Mouse (Mus musculus): ENCODE data around the gene Ssu72. TPM values are rescaled to one million over a fixed set of nuclear protein-coding genes. Genes with fewer than 3 reads are reported as not detected.
A peak's percentile ranks its signal among the peaks of the same experiment; 100 is the strongest.

Ssu72 gene
- polyA plus RNA-seq, 1 experiment = 140 TPM

- no peak overlapping the region for H3K4me3 ChIP-seq (ENCODE audit: low read depth, low read length)
- 91% methylated on average over 12 of the region's 12 CpGs for WGBS
- peaks cover 31% of the 10 kb centered on the region for H3K36me3 ChIP-seq (ENCODE audit: control insufficient read depth, insufficient read depth, low read length)
- H3K27ac ChIP-seq (ENCODE audit: insufficient read depth, low read depth, low read length) = no peak overlapping the region
- no peaks in the 10 kb centered on the region for H3K27me3 ChIP-seq (ENCODE audit: control insufficient read depth, insufficient read depth, low read length)
- H3K4me1 ChIP-seq (ENCODE audit: control insufficient read depth, insufficient read depth, insufficient read length, low read length) = peaks cover 4% of the 10 kb centered on the region
- TF ChIP-seq CTCF (IDR thresholded peaks at IDR 0.05; ENCODE audit: extremely low read depth, insufficient read length, insufficient replicate concordance, low read depth, low read length) (no peak), POLR2A (IDR thresholded peaks at IDR 0.05; ENCODE audit: low read depth, low read length) (no peak)
These were observed 52.4 kb downstream of the Ssu72 start for GRCm38 (mm10) chr4:155757011-155757410.

- WGBS = under 1% methylated on average over 10 of the region's 10 CpGs
- H3K4me1 ChIP-seq (ENCODE audit: control insufficient read depth, insufficient read depth, insufficient read length, low read length) = peaks cover 4% of the 10 kb centered on the region
These were observed 55.4 kb downstream of the Ssu72 start for GRCm38 (mm10) chr4:155759862-155760612.

GRCm38 (mm10) chr4:155760613-155761355 is 56.2 kb downstream of the Ssu72 start, which contains the start of gene Atad3a:
Atad3a (minus strand) TSS chr4:155761093.
- H3K4me1 ChIP-seq (ENCODE audit: control insufficient read depth, insufficient read depth, insufficient read length, low read length) = peaks cover 4% of the 10 kb centered on the region
- TF ChIP-seq POLR2A (IDR thresholded peaks at IDR 0.05; ENCODE audit: low read depth, low read length) = peak; percentile 45
- TF ChIP-seq CTCF (IDR thresholded peaks at IDR 0.05; ENCODE audit: extremely low read depth, insufficient read length, insufficient replicate concordance, low read depth, low read length) = no peak
- H3K27ac ChIP-seq (ENCODE audit: insufficient read depth, low read depth, low read length) = peak within 1 kb of the TSS; percentile 37
- WGBS = 2% methylated on average over 68 of the region's 68 CpGs
- H3K27me3 ChIP-seq (ENCODE audit: control insufficient read depth, insufficient read depth, low read length) = no peaks in the 10 kb centered on the region
- H3K4me3 ChIP-seq (ENCODE audit: low read depth, low read length) = peak within 1 kb of the TSS; percentile 74
- H3K36me3 ChIP-seq (ENCODE audit: control insufficient read depth, insufficient read depth, low read length) = peaks cover 6% of the 10 kb centered on the region

More at GRCm38 (mm10) chr4:155759862-155760612, 55.4 kb downstream of the Ssu72 start:
- peak overlapping the region; percentile 37 for H3K27ac ChIP-seq (ENCODE audit: insufficient read depth, low read depth, low read length)
- no peak for TF ChIP-seq CTCF (IDR thresholded peaks at IDR 0.05; ENCODE audit: extremely low read depth, insufficient read length, insufficient replicate concordance, low read depth, low read length)
- no peaks in the 10 kb centered on the region for H3K27me3 ChIP-seq (ENCODE audit: control insufficient read depth, insufficient read depth, low read length)
- H3K36me3 ChIP-seq (ENCODE audit: control insufficient read depth, insufficient read depth, low read length) = peaks cover 11% of the 10 kb centered on the region
- H3K4me3 ChIP-seq (ENCODE audit: low read depth, low read length) = peak overlapping the region; percentile 74

GRCm38 (mm10) chr4:155761356-155762099 is 56.9 kb downstream of the Ssu72 start:
- WGBS = under 1% methylated on average over 28 of the region's 28 CpGs
- Histone ChIP-seq H3K27ac (ENCODE audit: insufficient read depth, low read depth, low read length) (no peak overlapping the region), H3K36me3 (ENCODE audit: control insufficient read depth, insufficient read depth, low read length) (peaks cover 3% of the 10 kb centered on the region; the same call in 1 of the 2 replicates), H3K4me3 (ENCODE audit: low read depth, low read length) (peak overlapping the region; percentile 74), H3K27me3 (ENCODE audit: control insufficient read depth, insufficient read depth, low read length) (no peaks in the 10 kb centered on the region), H3K4me1 (ENCODE audit: control insufficient read depth, insufficient read depth, insufficient read length, low read length) (peaks cover 4% of the 10 kb centered on the region)
- TF ChIP-seq CTCF (IDR thresholded peaks at IDR 0.05; ENCODE audit: extremely low read depth, insufficient read length, insufficient replicate concordance, low read depth, low read length) (no peak), POLR2A (IDR thresholded peaks at IDR 0.05; ENCODE audit: low read depth, low read length) (no peak)

GRCm38 (mm10) chr4:155762357-155762756 is 57.8 kb downstream of the Ssu72 start:
- no peak overlapping the region for H3K27ac ChIP-seq (ENCODE audit: insufficient read depth, low read depth, low read length)
- no peak overlapping the region for H3K4me3 ChIP-seq (ENCODE audit: low read depth, low read length)
- H3K36me3 ChIP-seq (ENCODE audit: control insufficient read depth, insufficient read depth, low read length) = no peaks in the 10 kb centered on the region
- WGBS = 73% methylated on average over 3 of the region's 3 CpGs
- no peaks in the 10 kb centered on the region for H3K27me3 ChIP-seq (ENCODE audit: control insufficient read depth, insufficient read depth, low read length)
- no peak for TF ChIP-seq POLR2A (IDR thresholded peaks at IDR 0.05; ENCODE audit: low read depth, low read length)
- TF ChIP-seq CTCF (IDR thresholded peaks at IDR 0.05; ENCODE audit: extremely low read depth, insufficient read length, insufficient replicate concordance, low read depth, low read length) = no peak
- peaks cover 4% of the 10 kb centered on the region for H3K4me1 ChIP-seq (ENCODE audit: control insufficient read depth, insufficient read depth, insufficient read length, low read length)

GRCm38 (mm10) chr4:155769496-155769879 is 64.9 kb downstream of the Ssu72 start:
- 62% methylated on average over 5 of the region's 5 CpGs for WGBS
- Histone ChIP-seq H3K36me3 (ENCODE audit: control insufficient read depth, insufficient read depth, low read length) (0 out of 2 replicates have a peak, but pooled peaks cover 5% of the 10 kb centered on the region), H3K27ac (ENCODE audit: insufficient read depth, low read depth, low read length) (no peak overlapping the region), H3K4me1 (ENCODE audit: control insufficient read depth, insufficient read depth, insufficient read length, low read length) (peaks cover 26% of the 10 kb centered on the region), H3K4me3 (ENCODE audit: low read depth, low read length) (peak overlapping the region; percentile 66; the same call in 1 of the 2 replicates), H3K27me3 (ENCODE audit: control insufficient read depth, insufficient read depth, low read length) (no peaks in the 10 kb centered on the region)
- TF ChIP-seq CTCF (IDR thresholded peaks at IDR 0.05; ENCODE audit: extremely low read depth, insufficient read length, insufficient replicate concordance, low read depth, low read length) = no peak
- no peak; the same call in 1 of the 2 replicates for TF ChIP-seq POLR2A (IDR thresholded peaks at IDR 0.05; ENCODE audit: low read depth, low read length)
